Mouse (Mus musculus) liver, adult 2 months (tissue): ENCODE data around the gene Prps1l1.

Experiments used
- CTCF ChIP-seq: fragments of 200-500 bp; IDR thresholded peaks from 2 replicates; pipeline ENCODE4 v1.5.1; 2011; ENCODE audit warnings: low read depth, low read length, control low read depth
- POLR2A ChIP-seq: fragments of 200-500 bp; IDR thresholded peaks from 2 replicates; pipeline ENCODE4 v1.6.1; 2011; ENCODE audit warnings: low read length, control low read depth; ENCODE audit not compliant: insufficient read depth; ENCODE audit errors: extremely low read depth

DNA sequence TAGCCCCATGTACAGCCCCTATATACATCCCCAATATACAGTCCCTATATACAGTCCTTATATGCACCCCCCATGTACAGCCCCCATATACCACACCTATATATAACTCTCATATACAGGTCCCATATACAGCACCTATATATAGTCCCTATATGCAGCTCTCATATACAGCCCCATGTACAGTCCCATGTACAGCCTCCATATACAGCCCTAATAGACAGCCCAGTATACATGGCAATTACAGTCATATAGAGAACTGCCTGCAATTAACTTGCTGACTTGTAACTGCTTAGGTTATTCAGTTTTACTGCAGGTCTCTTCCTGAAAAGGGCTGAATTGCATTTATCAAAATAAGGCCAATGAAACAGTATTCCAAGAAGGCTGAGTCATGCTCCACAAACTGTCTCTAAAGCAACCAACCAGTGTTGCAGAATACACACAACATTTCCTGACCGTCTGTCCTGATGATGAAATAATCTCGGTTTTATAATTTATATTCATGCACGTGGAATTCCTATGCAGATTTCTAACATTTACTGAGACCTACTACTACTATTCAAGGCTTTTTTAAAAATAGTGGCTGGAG lies 13.1 kb downstream of the Prps1l1 start:
- TF ChIP-seq POLR2A: no peak
- TF ChIP-seq CTCF: no peak
